8 mouse cellular contexts compared by ENCODE assay signal in genomic region chr17:30574783-30575075, GRCm38 (mm10). TPM values are rescaled to one million over a fixed set of nuclear protein-coding genes. Genes with fewer than 3 reads are reported as not detected.
DNase-seq lines count a peak whose midpoint lies in the region; ATAC-seq and TF ChIP-seq lines count a peak whose summit lies in the region.

No protein-coding gene starts in this region.

- ATAC-seq in kidney, embryonic 15.5 days (replicated peaks; ENCODE audit: low FRiP score), result no peak
- ATAC-seq in common myeloid progenitor, adult 5-6 weeks (replicated peaks; ENCODE audit: low read depth, poor library complexity, severe bottlenecking), result peak; percentile 45
- ATAC-seq in intestine, postnatal 0 days, result no peak

- H3K9ac ChIP-seq in kidney, embryonic 15.5 days, result no peak overlapping the region
- no peak overlapping the region for H3K9ac ChIP-seq in intestine, postnatal 0 days (ENCODE audit: low read depth, low read length)

- 68% methylated on average over 8 of the region's 8 CpGs for whole genome bisulfite sequencing in kidney, embryonic 15.5 days
- WGBS in intestine, postnatal 0 days, result 52% methylated on average over 8 of the region's 8 CpGs

- no peaks in the 10 kb centered on the region for H3K9me3 ChIP-seq in kidney, embryonic 15.5 days (replicated peaks)
- H3K9me3 ChIP-seq in intestine, postnatal 0 days (ENCODE audit: control insufficient read depth), result no peaks in the 10 kb centered on the region

- H3K4me3 ChIP-seq in kidney, embryonic 15.5 days (replicated peaks), result peak overlapping the region; percentile 92
- H3K4me3 ChIP-seq in intestine, postnatal 0 days (ENCODE audit: low read depth, low read length), result no peak overlapping the region

- H3K36me3 ChIP-seq in kidney, embryonic 15.5 days, result no peaks in the 10 kb centered on the region
- H3K36me3 ChIP-seq in intestine, postnatal 0 days (ENCODE audit: control insufficient read depth, insufficient read depth), result no peaks in the 10 kb centered on the region

- peak overlapping the region; percentile 85 for H3K4me2 ChIP-seq in kidney, embryonic 15.5 days
- peak overlapping the region; percentile 85; the same call in 1 of the 2 replicates for H3K4me2 ChIP-seq in intestine, postnatal 0 days (replicated peaks; ENCODE audit: low read depth)

- H3K4me1 ChIP-seq in kidney, embryonic 15.5 days, result peaks cover 35% of the 10 kb centered on the region
- H3K4me1 ChIP-seq in intestine, postnatal 0 days (replicated peaks; ENCODE audit: control insufficient read depth, insufficient read depth, low read length), result peaks cover 14% of the 10 kb centered on the region; the same call in 1 of the 2 replicates

- 0 out of 2 replicates have a peak overlapping the region, but pooled peaks have one; percentile 0 for H3K27ac ChIP-seq in kidney, embryonic 15.5 days
- H3K27ac ChIP-seq in intestine, postnatal 0 days (ENCODE audit: low read depth, low read length), result no peak overlapping the region

- no peak for DNase-seq in kidney, postnatal 4 days
- peak; percentile 18 for DNase-seq in naive thymus-derived CD4-positive, alpha-beta T cell, adult 2 months (ENCODE audit: low read depth)
- no peak for DNase-seq in urinary bladder, adult 18-20 months (ENCODE audit: low spot score in 2 of 2)
- no peak for DNase-seq in ovary, postnatal 10 days (ENCODE audit: low spot score)
- DNase-seq in urinary bladder, postnatal 36 days (ENCODE audit: low spot score in 2 of 2), result no peak

- no peaks in the 10 kb centered on the region for H3K27me3 ChIP-seq in kidney, embryonic 15.5 days
- no peaks in the 10 kb centered on the region for H3K27me3 ChIP-seq in intestine, postnatal 0 days (replicated peaks; ENCODE audit: control insufficient read depth, insufficient read depth, low read length)

- TF ChIP-seq CTCF in intestine, postnatal 0 days (IDR thresholded peaks at IDR 0.05; ENCODE audit: low read depth), result no peak

RNA-seq across cellular contexts. Expression of gene Btbd9, which starts 1.6 kb away (rescaled TPM):
- polyA plus RNA-seq in kidney, embryonic 15.5 days (2015; fragmentation: Nextera tagmentation; extraction: Ambion mirVana), result 54.3 and 57.8 TPM in 2 replicates
- total RNA-seq in common myeloid progenitor, adult 5-6 weeks (2017), result 23.4 and 25.5 TPM in 2 replicates
- polyA plus RNA-seq in intestine, postnatal 0 days (2015; fragmentation: Nextera tagmentation; extraction: Ambion mirVana), result 35.9 and 42.6 TPM in 2 replicates

RNA-seq across cellular contexts. Expression of gene Dnah8, which starts 49.4 kb away (rescaled TPM):
- 0.91 and 1.3 TPM in 2 replicates for polyA plus RNA-seq in kidney, embryonic 15.5 days (2015; fragmentation: Nextera tagmentation; extraction: Ambion mirVana)
- 27.9 and 50.6 TPM in 2 replicates for total RNA-seq in common myeloid progenitor, adult 5-6 weeks (2017)
- 0.35 and 0.72 TPM in 2 replicates for polyA plus RNA-seq in intestine, postnatal 0 days (2015; fragmentation: Nextera tagmentation; extraction: Ambion mirVana)

RNA-seq across cellular contexts. Expression of gene Glo1, which starts 51.9 kb away (rescaled TPM):
- polyA plus RNA-seq in kidney, embryonic 15.5 days (2015; fragmentation: Nextera tagmentation; extraction: Ambion mirVana), result 221 and 230 TPM in 2 replicates
- total RNA-seq in common myeloid progenitor, adult 5-6 weeks (2017), result 144 and 156 TPM in 2 replicates
- 169 and 176 TPM in 2 replicates for polyA plus RNA-seq in intestine, postnatal 0 days (2015; fragmentation: Nextera tagmentation; extraction: Ambion mirVana)
